Comparison of ENCODE assay signal across 22 mouse cellular contexts in the genomic region with DNA sequence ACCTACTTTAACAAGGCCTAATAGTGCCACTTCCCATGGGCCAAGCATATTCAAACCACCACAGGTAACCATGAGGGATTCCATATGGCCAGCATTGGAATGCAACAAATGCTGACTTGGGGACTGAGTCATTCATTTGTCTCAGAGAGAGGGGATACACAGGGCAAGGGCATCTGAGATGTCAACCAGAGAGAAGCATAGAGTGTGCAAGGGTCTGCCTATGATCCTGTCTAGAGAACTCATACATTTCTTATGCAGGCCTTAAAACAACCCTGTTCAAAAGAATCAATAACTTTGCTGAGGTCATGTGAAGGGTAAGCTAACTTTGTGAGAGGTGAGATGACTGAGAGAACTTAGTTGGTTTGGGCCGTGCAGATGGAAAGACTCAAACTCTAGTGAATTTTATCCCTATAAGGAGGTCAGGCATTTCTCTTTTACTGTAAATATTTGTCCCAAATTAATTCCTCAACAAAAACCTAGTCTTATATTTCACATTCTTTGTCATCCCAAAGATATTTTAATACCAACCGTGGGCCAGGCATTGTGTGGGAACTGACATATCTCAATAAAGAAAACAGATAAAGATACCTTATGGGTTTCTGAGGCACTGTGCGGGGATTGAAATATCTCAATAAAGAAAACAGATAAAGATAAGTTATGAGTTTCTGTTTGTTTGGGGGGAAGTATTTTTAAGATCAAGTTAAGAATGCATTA.
A peak's percentile ranks its signal among the peaks of the same experiment; 100 is the strongest.
DNase-seq lines count a peak whose midpoint lies in the region; ATAC-seq and TF ChIP-seq lines count a peak whose summit lies in the region.
"Had no signal": no experiment of that assay in that cellular context is flagged by ENCODE, and none has a peak within 500 bp of the region (broad histone marks: within the 10 kb centered on the region; RNA-seq: fewer than 3 reads in every experiment).

No protein-coding gene starts in this region.

- no peak for TF ChIP-seq EP300 in stomach, postnatal 0 days (optimal IDR thresholded peaks at IDR 0.05)

- no peak for DNase-seq in kidney, adult 9 months
- peak; percentile 61 for DNase-seq in lung, embryonic 14.5 days
- no peak for DNase-seq in lung, postnatal 14 days
- DNase-seq in stomach, postnatal 0 days (ENCODE audit: low spot score), result no peak
- no peak for DNase-seq in left cerebral cortex, adult 8-10 months (ENCODE audit: low spot score in 2 of 2)
- DNase-seq: adrenal gland, adult 2 months; adrenal gland, postnatal 25 days; cerebellum, adult 18-20 months; cerebellum, adult 9-11 months; cerebellum, postnatal 36 days; gastrocnemius, adult 2 months; gastrocnemius, postnatal 25 days; heart, postnatal 14 days had no signal

- ATAC-seq in kidney, embryonic 14.5 days (ENCODE audit: low FRiP score, low TSS enrichment), result peak; percentile 48; the same call in 1 of the 2 replicates
- peak; percentile 62 for ATAC-seq in lung, embryonic 14.5 days (ENCODE audit: insufficient read depth)
- ATAC-seq in stomach, embryonic 14.5 days (ENCODE audit: insufficient number of reproducible peaks, insufficient read depth, low FRiP score, low read depth), result peak; percentile 57
- no peak for ATAC-seq in stomach, postnatal 0 days (ENCODE audit: low FRiP score, low TSS enrichment)
- ATAC-seq: forebrain, embryonic 14.5 days had no signal

- no peak overlapping the region for H3K4me3 ChIP-seq in kidney, embryonic 14.5 days (ENCODE audit: low read length)
- H3K4me3 ChIP-seq in lung, embryonic 14.5 days (ENCODE audit: low read depth, low read length), result no peak overlapping the region
- no peak overlapping the region for H3K4me3 ChIP-seq in stomach, embryonic 14.5 days (ENCODE audit: low read depth, low read length)
- no peak overlapping the region for H3K4me3 ChIP-seq in stomach, postnatal 0 days (ENCODE audit: low read depth, low read length)
- H3K4me3 ChIP-seq: embryonic facial prominence, embryonic 15.5 days; erythroblast, embryonic 14.5 days; forebrain, embryonic 10.5 days; gastrocnemius, adult 2 months; heart, embryonic 15.5 days; hindbrain, embryonic 10.5 days had no signal

- H3K36me3 ChIP-seq in kidney, embryonic 14.5 days (ENCODE audit: control insufficient read depth, insufficient read depth, low read length), result no peaks in the 10 kb centered on the region
- no peaks in the 10 kb centered on the region for H3K36me3 ChIP-seq in lung, embryonic 14.5 days (ENCODE audit: insufficient read depth)
- H3K36me3 ChIP-seq in stomach, embryonic 14.5 days (ENCODE audit: control insufficient read depth, insufficient read depth, low read length), result no peaks in the 10 kb centered on the region
- no peaks in the 10 kb centered on the region for H3K36me3 ChIP-seq in stomach, postnatal 0 days (ENCODE audit: control insufficient read depth, insufficient read depth, low read length)
- H3K36me3 ChIP-seq: embryonic facial prominence, embryonic 15.5 days; forebrain, embryonic 10.5 days; heart, embryonic 15.5 days; hindbrain, embryonic 10.5 days had no signal

- H3K27ac ChIP-seq in kidney, embryonic 14.5 days (ENCODE audit: low read depth, low read length), result peak overlapping the region; percentile 62
- peak overlapping the region; percentile 70 for H3K27ac ChIP-seq in lung, embryonic 14.5 days (ENCODE audit: low read depth)
- H3K27ac ChIP-seq in stomach, embryonic 14.5 days (ENCODE audit: low read length), result peak overlapping the region; percentile 53; the same call in 1 of the 2 replicates
- H3K27ac ChIP-seq in stomach, postnatal 0 days (replicated peaks), result no peak overlapping the region
- H3K27ac ChIP-seq: embryonic facial prominence, embryonic 15.5 days; forebrain, embryonic 10.5 days; gastrocnemius, adult 2 months; heart, embryonic 15.5 days; hindbrain, embryonic 10.5 days; hindbrain, embryonic 14.5 days had no signal

- no peaks in the 10 kb centered on the region for H3K9me3 ChIP-seq in kidney, embryonic 14.5 days (ENCODE audit: control insufficient read depth, low read length)
- H3K9me3 ChIP-seq in lung, embryonic 14.5 days (ENCODE audit: low read depth, low read length), result no peaks in the 10 kb centered on the region
- H3K9me3 ChIP-seq in stomach, embryonic 14.5 days (ENCODE audit: control insufficient read depth, low read depth, low read length), result no peaks in the 10 kb centered on the region
- no peaks in the 10 kb centered on the region for H3K9me3 ChIP-seq in stomach, postnatal 0 days (ENCODE audit: control insufficient read depth, low read length)
- H3K9me3 ChIP-seq: embryonic facial prominence, embryonic 15.5 days; forebrain, embryonic 10.5 days; heart, embryonic 15.5 days; hindbrain, embryonic 10.5 days had no signal

- H3K4me1 ChIP-seq in kidney, embryonic 14.5 days (ENCODE audit: control insufficient read depth, insufficient read depth, low read length), result 0 out of 2 replicates have a peak, but pooled peaks cover 5% of the 10 kb centered on the region
- no peaks in the 10 kb centered on the region for H3K4me1 ChIP-seq in lung, embryonic 14.5 days (ENCODE audit: insufficient read depth)
- H3K4me1 ChIP-seq in stomach, embryonic 14.5 days (ENCODE audit: control insufficient read depth, insufficient read depth, low read length), result no peaks in the 10 kb centered on the region
- H3K4me1 ChIP-seq in stomach, postnatal 0 days (replicated peaks; ENCODE audit: control insufficient read depth, insufficient read depth), result no peaks in the 10 kb centered on the region
- H3K4me1 ChIP-seq: embryonic facial prominence, embryonic 15.5 days; heart, embryonic 15.5 days had no signal

- H3K9ac ChIP-seq in kidney, embryonic 14.5 days (ENCODE audit: low read depth, low read length), result no peak overlapping the region
- no peak overlapping the region for H3K9ac ChIP-seq in lung, embryonic 14.5 days
- H3K9ac ChIP-seq in stomach, embryonic 14.5 days (replicated peaks; ENCODE audit: low read depth, low read length), result no peak overlapping the region
- no peak overlapping the region for H3K9ac ChIP-seq in stomach, postnatal 0 days (ENCODE audit: low read length)
- H3K9ac ChIP-seq: embryonic facial prominence, embryonic 15.5 days; heart, embryonic 15.5 days; hindbrain, embryonic 14.5 days had no signal

- no peak for TF ChIP-seq CTCF in lung, embryonic 14.5 days (IDR thresholded peaks at IDR 0.05; ENCODE audit: low read depth)
- no peak for TF ChIP-seq CTCF in stomach, postnatal 0 days (IDR thresholded peaks at IDR 0.05; ENCODE audit: low read depth)

- no peaks in the 10 kb centered on the region for H3K27me3 ChIP-seq in kidney, embryonic 14.5 days (ENCODE audit: control insufficient read depth, insufficient read depth, low read length)
- H3K27me3 ChIP-seq in lung, embryonic 14.5 days (ENCODE audit: insufficient read depth, low read length), result no peaks in the 10 kb centered on the region
- no peaks in the 10 kb centered on the region for H3K27me3 ChIP-seq in stomach, embryonic 14.5 days (ENCODE audit: control insufficient read depth, insufficient read depth, low read length)
- H3K27me3 ChIP-seq in stomach, postnatal 0 days (ENCODE audit: control insufficient read depth, insufficient read depth, low read length), result no peaks in the 10 kb centered on the region
- H3K27me3 ChIP-seq: embryonic facial prominence, embryonic 15.5 days; heart, embryonic 15.5 days had no signal

- WGBS in kidney, embryonic 14.5 days, result 64% methylated on average over 3 of the region's 3 CpGs
- 37% methylated on average over 3 of the region's 3 CpGs for WGBS in lung, embryonic 14.5 days
- 41% methylated on average over 3 of the region's 3 CpGs for WGBS in stomach, embryonic 14.5 days
- 36% methylated on average over 3 of the region's 3 CpGs for WGBS in stomach, postnatal 0 days

- no peak overlapping the region for H3K4me2 ChIP-seq in kidney, embryonic 14.5 days (replicated peaks; ENCODE audit: low read depth, low read length)
- H3K4me2 ChIP-seq in lung, embryonic 14.5 days, result no peak overlapping the region
- H3K4me2 ChIP-seq in stomach, embryonic 14.5 days (replicated peaks; ENCODE audit: low read depth, low read length), result no peak overlapping the region
- no peak overlapping the region for H3K4me2 ChIP-seq in stomach, postnatal 0 days (replicated peaks; ENCODE audit: low read depth)
- H3K4me2 ChIP-seq: embryonic facial prominence, embryonic 15.5 days; heart, embryonic 15.5 days; hindbrain, embryonic 14.5 days had no signal
